Mouse (Mus musculus): ENCODE data around the gene Ccdc62. TPM values are rescaled to one million over a fixed set of nuclear protein-coding genes. Genes with fewer than 3 reads are reported as not detected.
A peak's percentile ranks its signal among the peaks of the same experiment; 100 is the strongest.

Ccdc62 gene
- polyA plus RNA-seq, 1 experiment, result 8.0 TPM

DNA sequence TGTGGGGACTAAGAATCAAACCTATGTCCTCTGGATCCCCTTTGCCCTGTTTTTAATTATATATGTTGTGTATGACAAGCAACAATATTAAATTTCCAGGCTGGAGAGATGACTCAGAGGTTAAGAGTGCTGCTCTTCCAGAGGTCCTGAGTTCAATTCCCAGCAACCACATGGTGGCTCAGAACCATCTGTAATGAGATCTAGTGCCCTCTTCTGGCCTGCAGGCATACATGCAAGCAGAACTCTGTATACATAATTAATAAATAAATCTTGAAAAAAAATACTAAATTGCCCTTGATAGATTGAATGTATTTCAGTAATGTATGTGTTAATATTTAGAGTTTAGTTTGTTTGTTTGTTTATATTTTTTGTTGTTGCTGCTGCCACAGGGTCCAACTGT lies 2.4 kb downstream of the Ccdc62 start:
- H3K4me3 ChIP-seq (ENCODE audit: insufficient read depth, low read length), result no peak overlapping the region
- H3K27ac ChIP-seq (ENCODE audit: insufficient read depth, low read length), result no peak overlapping the region
- no peak for TF ChIP-seq POLR2A (IDR thresholded peaks at IDR 0.05; ENCODE audit: low read depth, low read length)
- no peak for TF ChIP-seq CTCF (IDR thresholded peaks at IDR 0.05; ENCODE audit: borderline replicate concordance, insufficient read depth, low read length)
- no peaks in the 10 kb centered on the region for H3K4me1 ChIP-seq (ENCODE audit: control insufficient read depth, insufficient read depth, low read length)

DNA sequence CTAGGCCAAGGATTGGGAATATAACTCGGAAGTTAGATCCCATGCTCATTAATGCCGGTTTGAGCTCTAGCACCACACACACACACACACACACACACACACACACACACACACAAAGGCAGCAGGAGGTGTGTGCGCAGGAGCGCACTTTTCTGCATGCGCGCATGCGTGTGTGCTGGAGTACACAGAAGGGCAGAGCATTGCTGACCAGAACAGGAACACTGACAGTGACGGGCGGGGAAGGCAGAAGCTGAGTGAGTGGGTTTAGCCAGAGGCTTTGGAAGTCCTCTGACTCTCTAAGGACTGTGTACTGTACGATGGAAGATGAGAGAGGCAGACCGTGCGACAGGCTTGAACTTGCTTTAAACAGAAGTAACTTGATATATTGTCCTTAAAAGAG lies 3.1 kb downstream of the Ccdc62 start:
- H3K4me3 ChIP-seq (ENCODE audit: insufficient read depth, low read length), result no peak overlapping the region
- no peak overlapping the region for H3K27ac ChIP-seq (ENCODE audit: insufficient read depth, low read length)
- TF ChIP-seq CTCF (IDR thresholded peaks at IDR 0.05; ENCODE audit: borderline replicate concordance, insufficient read depth, low read length) (no peak), POLR2A (IDR thresholded peaks at IDR 0.05; ENCODE audit: low read depth, low read length) (no peak)
- no peaks in the 10 kb centered on the region for H3K4me1 ChIP-seq (ENCODE audit: control insufficient read depth, insufficient read depth, low read length)

DNA sequence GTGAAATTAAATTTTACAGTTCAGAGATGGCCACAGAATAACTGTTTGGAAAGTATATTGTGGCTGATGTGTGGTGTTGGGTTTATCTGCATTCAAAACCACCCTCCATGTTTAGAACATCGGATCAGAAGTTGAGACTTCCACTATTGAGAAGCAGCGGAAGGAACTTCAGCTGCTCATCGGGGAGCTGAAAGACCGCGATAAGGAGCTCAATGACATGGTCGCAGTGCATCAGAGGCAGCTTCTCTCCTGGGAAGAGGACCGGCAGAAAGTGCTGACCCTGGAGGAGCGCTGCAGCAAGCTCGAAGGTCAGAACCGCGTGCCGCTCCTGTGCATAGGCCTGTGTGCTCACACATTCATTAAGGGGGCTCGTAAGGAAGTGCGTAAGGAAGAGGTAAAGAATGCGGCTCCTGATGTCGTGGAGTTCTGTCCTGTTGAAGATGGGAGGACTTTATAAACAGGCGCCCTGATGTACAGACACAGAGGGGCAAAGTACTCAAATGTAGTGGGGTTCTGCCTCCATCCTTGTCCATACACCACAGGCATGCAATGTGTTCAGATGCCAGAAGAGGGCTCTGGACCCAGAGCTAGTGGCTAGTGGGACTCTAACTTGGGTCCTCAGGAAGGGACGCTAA lies 3.6 kb downstream of the Ccdc62 start:
- Histone ChIP-seq H3K27ac (ENCODE audit: insufficient read depth, low read length) (no peak overlapping the region), H3K4me1 (ENCODE audit: control insufficient read depth, insufficient read depth, low read length) (no peaks in the 10 kb centered on the region)

DNA sequence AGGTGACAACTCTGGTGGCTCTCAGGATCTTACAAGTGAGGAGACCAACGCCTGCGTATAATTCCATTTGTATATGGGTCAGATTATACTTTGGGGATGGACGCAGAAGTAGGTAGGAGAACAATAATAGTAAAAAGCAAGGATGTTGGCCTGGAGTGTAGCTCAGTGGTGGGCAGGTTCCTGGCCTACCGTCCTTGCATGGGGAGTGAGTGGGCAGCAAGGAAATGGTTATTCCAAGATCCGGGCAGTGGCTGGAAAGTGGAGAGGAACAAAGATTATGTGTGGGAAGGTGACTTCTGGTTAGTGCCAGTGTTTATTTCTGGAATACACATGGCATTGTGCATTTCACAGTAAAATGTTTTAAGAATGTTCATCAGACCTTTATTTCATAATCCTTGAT lies 5.5 kb downstream of the Ccdc62 start:
- TF ChIP-seq CTCF (IDR thresholded peaks at IDR 0.05; ENCODE audit: borderline replicate concordance, insufficient read depth, low read length), result no peak
- no peak for TF ChIP-seq POLR2A (IDR thresholded peaks at IDR 0.05; ENCODE audit: low read depth, low read length)
- Histone ChIP-seq H3K4me1 (ENCODE audit: control insufficient read depth, insufficient read depth, low read length) (no peaks in the 10 kb centered on the region), H3K27ac (ENCODE audit: insufficient read depth, low read length) (no peak overlapping the region), H3K4me3 (ENCODE audit: insufficient read depth, low read length) (no peak overlapping the region)

More for the DNA sequence above, 3.6 kb downstream of the Ccdc62 start:
- TF ChIP-seq POLR2A (IDR thresholded peaks at IDR 0.05; ENCODE audit: low read depth, low read length) (no peak), CTCF (IDR thresholded peaks at IDR 0.05; ENCODE audit: borderline replicate concordance, insufficient read depth, low read length) (peak; percentile 9; the same call in 1 of the 2 replicates)
- H3K4me3 ChIP-seq (ENCODE audit: insufficient read depth, low read length), result no peak overlapping the region

DNA sequence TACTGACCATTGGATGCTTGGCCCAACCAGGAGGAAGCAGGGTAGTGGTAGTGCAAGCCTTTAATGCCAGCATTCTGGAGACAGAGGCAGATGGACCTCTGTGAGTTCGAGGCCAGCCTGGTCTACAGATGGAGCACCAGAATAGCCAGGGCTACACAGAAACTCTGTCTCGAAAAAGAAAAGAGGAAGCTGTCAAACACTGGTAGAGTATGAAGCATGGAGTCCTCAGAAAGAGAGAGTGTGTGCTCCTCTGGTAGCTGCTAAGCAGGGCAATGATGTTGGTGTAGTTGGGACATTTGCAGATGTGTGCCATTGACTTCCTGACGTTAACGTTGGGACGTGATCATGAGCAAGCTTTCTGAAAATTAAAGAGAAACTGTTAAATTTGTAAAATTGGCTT lies 8.0 kb downstream of the Ccdc62 start:
- H3K4me1 ChIP-seq (ENCODE audit: control insufficient read depth, insufficient read depth, low read length), result no peaks in the 10 kb centered on the region
- H3K4me3 ChIP-seq (ENCODE audit: insufficient read depth, low read length), result no peak overlapping the region
- no peak for TF ChIP-seq POLR2A (IDR thresholded peaks at IDR 0.05; ENCODE audit: low read depth, low read length)
- TF ChIP-seq CTCF (IDR thresholded peaks at IDR 0.05; ENCODE audit: borderline replicate concordance, insufficient read depth, low read length), result no peak
- H3K27ac ChIP-seq (ENCODE audit: insufficient read depth, low read length), result no peak overlapping the region

DNA sequence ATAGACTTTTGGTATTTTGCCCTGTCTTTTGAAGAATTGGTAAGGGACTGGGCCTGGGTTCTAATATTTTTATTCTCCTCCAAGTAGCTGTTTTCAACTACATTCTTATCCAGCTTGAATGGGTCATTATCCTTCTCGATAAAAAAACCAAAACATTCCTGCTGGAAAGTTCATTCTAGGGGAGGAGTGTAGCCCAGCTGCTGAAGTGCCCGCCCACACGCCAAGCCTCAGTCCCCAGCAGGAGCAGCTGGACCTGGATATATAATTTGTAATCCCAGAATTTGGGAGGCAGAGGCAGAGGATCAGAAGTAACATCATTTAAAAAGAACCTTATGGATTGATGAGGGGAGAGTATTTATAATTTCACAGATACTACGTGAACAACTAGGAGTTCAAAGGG lies 16.1 kb downstream of the Ccdc62 start:
- no peak overlapping the region for H3K27ac ChIP-seq (ENCODE audit: insufficient read depth, low read length)
- no peaks in the 10 kb centered on the region for H3K4me1 ChIP-seq (ENCODE audit: control insufficient read depth, insufficient read depth, low read length)
- no peak for TF ChIP-seq POLR2A (IDR thresholded peaks at IDR 0.05; ENCODE audit: low read depth, low read length)
- TF ChIP-seq CTCF (IDR thresholded peaks at IDR 0.05; ENCODE audit: borderline replicate concordance, insufficient read depth, low read length), result no peak
- no peak overlapping the region for H3K4me3 ChIP-seq (ENCODE audit: insufficient read depth, low read length)

DNA sequence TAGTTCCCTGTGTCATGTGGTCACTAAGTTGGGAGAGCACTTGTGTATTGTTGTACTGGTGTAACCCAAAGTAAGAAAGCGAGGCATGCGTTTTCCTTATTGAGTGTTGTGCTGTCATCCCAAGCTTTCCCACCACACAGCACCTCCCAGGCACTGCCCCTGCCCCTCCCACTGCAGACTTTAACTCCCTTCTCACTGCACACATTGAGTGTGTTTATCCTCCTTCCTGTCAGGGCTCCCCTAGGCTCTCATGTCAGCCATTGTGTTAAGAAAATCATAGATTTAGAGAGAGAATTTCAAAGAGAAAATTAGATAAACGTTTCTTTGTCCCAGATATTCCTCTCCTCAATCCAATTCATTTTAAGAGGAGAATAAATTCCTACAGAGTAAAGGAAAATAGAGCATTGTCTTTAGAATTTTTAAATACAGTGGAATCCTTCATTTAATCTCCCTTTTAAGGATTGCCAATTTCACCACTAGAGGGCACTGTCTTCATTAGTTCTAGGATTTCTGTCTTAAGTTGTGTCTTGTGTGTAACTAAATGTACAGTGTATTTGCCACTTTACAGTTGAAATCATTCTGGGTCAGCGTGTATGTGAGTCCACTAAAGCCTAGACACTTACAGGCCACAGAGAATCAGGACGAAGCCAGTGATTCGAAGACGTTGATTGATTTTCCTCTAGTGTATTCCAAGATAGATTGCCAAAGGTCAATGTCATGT lies 16.7 kb downstream of the Ccdc62 start:
- TF ChIP-seq CTCF (IDR thresholded peaks at IDR 0.05; ENCODE audit: borderline replicate concordance, insufficient read depth, low read length) (no peak), POLR2A (IDR thresholded peaks at IDR 0.05; ENCODE audit: low read depth, low read length) (no peak)
- H3K27ac ChIP-seq (ENCODE audit: insufficient read depth, low read length), result no peak overlapping the region
- no peaks in the 10 kb centered on the region for H3K4me1 ChIP-seq (ENCODE audit: control insufficient read depth, insufficient read depth, low read length)
- H3K4me3 ChIP-seq (ENCODE audit: insufficient read depth, low read length), result no peak overlapping the region

DNA sequence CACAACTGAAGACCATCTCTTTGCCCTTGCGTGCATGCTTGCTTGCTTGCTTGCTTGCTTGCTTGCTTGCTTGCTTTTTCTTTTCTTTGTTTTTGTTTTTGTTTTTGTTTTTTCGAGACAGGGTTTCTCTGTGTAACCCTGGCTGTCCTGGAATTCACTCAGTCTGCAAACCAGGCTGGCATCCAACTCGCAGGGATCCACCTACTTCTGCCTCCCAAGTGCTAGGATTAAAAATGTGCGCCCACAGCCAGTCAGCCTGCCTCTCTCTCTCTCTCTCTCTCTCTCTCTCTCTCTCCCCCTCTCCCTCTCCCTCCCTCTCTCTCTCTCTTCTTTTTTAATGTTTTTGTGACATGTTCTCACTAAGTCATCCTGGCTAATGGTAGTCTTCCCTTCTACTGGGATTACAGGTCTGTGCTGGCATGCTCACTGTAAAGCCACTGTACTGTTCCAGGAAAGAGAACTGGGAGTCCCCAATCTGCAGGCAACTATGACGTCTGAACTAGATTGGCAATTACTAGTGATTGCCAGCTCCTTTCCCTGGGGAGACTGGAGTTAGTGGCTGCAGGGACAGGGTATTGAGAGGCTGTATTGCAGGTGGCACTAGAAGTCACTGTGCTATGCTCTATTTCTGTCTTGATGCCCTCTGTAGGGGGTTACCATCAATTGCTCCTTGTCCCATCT lies 22.0 kb downstream of the Ccdc62 start:
- Histone ChIP-seq H3K4me3 (ENCODE audit: insufficient read depth, low read length) (no peak overlapping the region), H3K4me1 (ENCODE audit: control insufficient read depth, insufficient read depth, low read length) (no peaks in the 10 kb centered on the region), H3K27ac (ENCODE audit: insufficient read depth, low read length) (no peak overlapping the region)
- no peak for TF ChIP-seq CTCF (IDR thresholded peaks at IDR 0.05; ENCODE audit: borderline replicate concordance, insufficient read depth, low read length)
- no peak for TF ChIP-seq POLR2A (IDR thresholded peaks at IDR 0.05; ENCODE audit: low read depth, low read length)

DNA sequence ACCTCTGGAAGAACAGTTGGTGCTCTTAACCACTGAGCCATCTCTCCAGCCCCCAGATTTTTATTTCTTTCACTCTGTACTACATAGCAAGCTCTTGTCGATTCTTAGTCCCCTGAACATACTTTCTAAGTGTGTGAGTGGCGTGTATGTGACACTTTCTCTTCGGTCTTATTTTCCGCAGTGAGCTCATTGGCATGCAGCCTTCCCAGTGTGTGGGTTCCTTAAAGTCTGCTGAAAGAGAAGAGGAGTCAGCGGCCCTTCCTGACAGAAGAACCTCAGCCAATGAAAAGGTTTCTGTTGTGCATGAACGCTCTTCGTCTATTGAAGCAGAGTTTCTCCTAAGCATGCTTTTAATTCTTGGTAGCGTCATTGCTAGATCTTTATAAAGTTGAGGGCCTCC lies 26.7 kb downstream of the Ccdc62 start:
- Histone ChIP-seq H3K27ac (ENCODE audit: insufficient read depth, low read length) (no peak overlapping the region), H3K4me3 (ENCODE audit: insufficient read depth, low read length) (no peak overlapping the region), H3K4me1 (ENCODE audit: control insufficient read depth, insufficient read depth, low read length) (no peaks in the 10 kb centered on the region)
- TF ChIP-seq POLR2A (IDR thresholded peaks at IDR 0.05; ENCODE audit: low read depth, low read length), result no peak
- TF ChIP-seq CTCF (IDR thresholded peaks at IDR 0.05; ENCODE audit: borderline replicate concordance, insufficient read depth, low read length), result no peak

DNA sequence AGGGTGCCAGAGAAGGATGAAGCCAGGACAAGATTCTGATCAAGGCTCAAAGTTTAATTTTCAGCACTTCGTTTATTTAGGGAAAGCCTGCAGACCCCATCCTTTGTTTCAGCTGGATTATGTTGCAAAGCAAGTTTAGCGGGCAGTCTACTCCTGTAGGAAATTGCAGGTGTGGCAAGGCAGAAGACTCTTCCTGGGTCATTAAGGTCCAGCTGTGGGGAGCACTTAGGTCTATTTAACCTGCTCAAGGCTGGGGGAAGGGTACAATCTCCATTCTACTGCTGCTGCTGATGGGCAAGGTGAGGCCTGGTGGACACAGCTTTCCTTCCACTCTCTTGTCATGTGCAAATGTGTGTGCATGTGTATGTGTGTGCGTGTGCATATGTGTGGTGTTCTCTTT lies 28.5 kb downstream of the Ccdc62 start:
- Histone ChIP-seq H3K4me1 (ENCODE audit: control insufficient read depth, insufficient read depth, low read length) (no peaks in the 10 kb centered on the region), H3K4me3 (ENCODE audit: insufficient read depth, low read length) (no peak overlapping the region)

More for the DNA sequence above, 28.5 kb downstream of the Ccdc62 start:
- TF ChIP-seq POLR2A (IDR thresholded peaks at IDR 0.05; ENCODE audit: low read depth, low read length) (no peak), CTCF (IDR thresholded peaks at IDR 0.05; ENCODE audit: borderline replicate concordance, insufficient read depth, low read length) (no peak)
- no peak overlapping the region for H3K27ac ChIP-seq (ENCODE audit: insufficient read depth, low read length)
